ENCODE assay signal across 11 mouse cellular contexts in the genomic region with DNA sequence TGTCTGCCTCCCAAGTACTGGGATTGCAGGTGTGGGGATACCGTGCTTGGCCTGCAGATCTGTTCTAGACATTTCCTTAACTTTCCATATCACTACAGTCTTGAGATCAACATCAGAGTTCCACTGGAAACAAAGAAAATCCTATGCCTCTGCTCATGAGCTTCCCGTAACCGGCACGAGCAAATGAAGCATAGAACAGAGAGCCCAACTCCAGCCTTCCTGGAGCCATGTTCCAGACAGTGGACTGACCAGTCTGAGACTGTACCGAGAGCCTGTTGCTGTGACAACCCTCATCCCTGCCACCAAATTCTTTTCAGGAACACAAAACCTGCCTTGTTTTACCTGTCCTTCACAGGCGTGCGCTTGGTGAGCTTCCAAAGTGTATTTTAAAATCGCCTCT. TPM values are rescaled to one million over a fixed set of nuclear protein-coding genes. Genes with fewer than 3 reads are reported as not detected.
A peak's percentile ranks its signal among the peaks of the same experiment; 100 is the strongest.
DNase-seq lines count a peak whose midpoint lies in the region; ATAC-seq and TF ChIP-seq lines count a peak whose summit lies in the region.
"Had no signal": no experiment of that assay in that cellular context is flagged by ENCODE, and none has a peak within 500 bp of the region (broad histone marks: within the 10 kb centered on the region; RNA-seq: fewer than 3 reads in every experiment).

No protein-coding gene starts in this region.

- DNase-seq in kidney, adult 2 months: no peak
- no peak for DNase-seq in kidney, adult 18-20 months
- DNase-seq in midbrain, embryonic 11.5 days (ENCODE audit: low spot score, missing footprints): no peak
- DNase-seq in urinary bladder, postnatal 36 days (ENCODE audit: low spot score in 2 of 2): no peak
- DNase-seq: adrenal gland, adult 8-10 months; cerebellum, postnatal 36 days had no signal

- no peak for TF ChIP-seq CTCF in kidney, adult 2 months (conservative IDR thresholded peaks at IDR 0.05; ENCODE audit: insufficient read depth, insufficient read length, low read depth, low read length)

- no peaks in the 10 kb centered on the region for H3K27me3 ChIP-seq in kidney, adult 2 months (replicated peaks; ENCODE audit: control insufficient read depth, insufficient read depth, low read length)
- no peaks in the 10 kb centered on the region for H3K27me3 ChIP-seq in midbrain, embryonic 13.5 days
- no peaks in the 10 kb centered on the region for H3K27me3 ChIP-seq in midbrain, embryonic 11.5 days (ENCODE audit: control insufficient read depth, insufficient read depth, low read length)
- no peaks in the 10 kb centered on the region for H3K27me3 ChIP-seq in hindbrain, embryonic 16.5 days (replicated peaks; ENCODE audit: control insufficient read depth, insufficient read depth, low read length)
- no peaks in the 10 kb centered on the region for H3K27me3 ChIP-seq in stomach, embryonic 15.5 days (replicated peaks)
- H3K27me3 ChIP-seq: intestine, embryonic 15.5 days had no signal

- no peaks in the 10 kb centered on the region for H3K36me3 ChIP-seq in kidney, adult 2 months (ENCODE audit: control insufficient read depth, insufficient read depth, low read length)
- 0 out of 2 replicates have a peak, but pooled peaks cover 2% of the 10 kb centered on the region for H3K36me3 ChIP-seq in midbrain, embryonic 13.5 days
- no peaks in the 10 kb centered on the region for H3K36me3 ChIP-seq in midbrain, embryonic 11.5 days (ENCODE audit: control insufficient read depth, insufficient read depth, low read length)
- no peaks in the 10 kb centered on the region for H3K36me3 ChIP-seq in hindbrain, embryonic 16.5 days (ENCODE audit: control insufficient read depth, insufficient read depth, low read length)
- no peaks in the 10 kb centered on the region for H3K36me3 ChIP-seq in stomach, embryonic 15.5 days
- H3K36me3 ChIP-seq: heart, embryonic 13.5 days; intestine, embryonic 15.5 days had no signal

- TF ChIP-seq POLR2A in kidney, adult 2 months (IDR thresholded peaks at IDR 0.05; ENCODE audit: low read depth, low read length): no peak

- no peak overlapping the region for H3K4me3 ChIP-seq in kidney, adult 2 months (ENCODE audit: insufficient read depth, low read depth, low read length)
- no peak overlapping the region for H3K4me3 ChIP-seq in midbrain, embryonic 13.5 days (replicated peaks)
- H3K4me3 ChIP-seq in midbrain, embryonic 11.5 days (ENCODE audit: low read depth, low read length): no peak overlapping the region
- no peak overlapping the region for H3K4me3 ChIP-seq in hindbrain, embryonic 16.5 days (ENCODE audit: low read length)
- no peak overlapping the region for H3K4me3 ChIP-seq in stomach, embryonic 15.5 days (replicated peaks)
- H3K4me3 ChIP-seq: heart, embryonic 13.5 days; intestine, embryonic 15.5 days had no signal

- H3K9ac ChIP-seq in midbrain, embryonic 13.5 days (replicated peaks): no peak overlapping the region
- H3K9ac ChIP-seq in midbrain, embryonic 11.5 days (ENCODE audit: low read length): no peak overlapping the region
- no peak overlapping the region for H3K9ac ChIP-seq in hindbrain, embryonic 16.5 days (ENCODE audit: low read depth, low read length)
- H3K9ac ChIP-seq in stomach, embryonic 15.5 days: no peak overlapping the region
- H3K9ac ChIP-seq: heart, embryonic 13.5 days; intestine, embryonic 15.5 days had no signal

- H3K9me3 ChIP-seq in midbrain, embryonic 13.5 days: no peaks in the 10 kb centered on the region
- H3K9me3 ChIP-seq in midbrain, embryonic 11.5 days (ENCODE audit: control insufficient read depth, low read length): no peaks in the 10 kb centered on the region
- no peaks in the 10 kb centered on the region for H3K9me3 ChIP-seq in hindbrain, embryonic 16.5 days (ENCODE audit: control insufficient read depth, low read length)
- H3K9me3 ChIP-seq in stomach, embryonic 15.5 days: no peaks in the 10 kb centered on the region
- H3K9me3 ChIP-seq: heart, embryonic 13.5 days; intestine, embryonic 15.5 days had no signal

- H3K27ac ChIP-seq in kidney, adult 2 months (ENCODE audit: insufficient read depth, low read depth, low read length): peak overlapping the region; percentile 78
- peak overlapping the region; percentile 47; the same call in 1 of the 2 replicates for H3K27ac ChIP-seq in midbrain, embryonic 13.5 days
- no peak overlapping the region for H3K27ac ChIP-seq in midbrain, embryonic 11.5 days (ENCODE audit: low read depth, low read length)
- H3K27ac ChIP-seq in hindbrain, embryonic 16.5 days (ENCODE audit: low read depth, low read length): peak overlapping the region; percentile 4; the same call in 1 of the 2 replicates
- peak overlapping the region; percentile 77 for H3K27ac ChIP-seq in stomach, embryonic 15.5 days
- H3K27ac ChIP-seq: heart, embryonic 13.5 days; intestine, embryonic 15.5 days had no signal

- ATAC-seq in midbrain, embryonic 13.5 days: no peak
- no peak for ATAC-seq in midbrain, embryonic 11.5 days (ENCODE audit: low FRiP score)
- ATAC-seq in hindbrain, embryonic 16.5 days: peak; percentile 31; the same call in 1 of the 2 replicates
- no peak for ATAC-seq in stomach, embryonic 15.5 days (ENCODE audit: insufficient read depth, low FRiP score, low read depth)

- H3K4me2 ChIP-seq in midbrain, embryonic 13.5 days (replicated peaks): no peak overlapping the region
- H3K4me2 ChIP-seq in midbrain, embryonic 11.5 days: no peak overlapping the region
- H3K4me2 ChIP-seq in hindbrain, embryonic 16.5 days (ENCODE audit: low read length): no peak overlapping the region
- peak overlapping the region; percentile 27; the same call in 1 of the 2 replicates for H3K4me2 ChIP-seq in stomach, embryonic 15.5 days
- H3K4me2 ChIP-seq: heart, embryonic 13.5 days; intestine, embryonic 15.5 days had no signal

- 62% methylated on average over 8 of the region's 8 CpGs for WGBS in kidney, adult 2 months
- 87% methylated on average over 8 of the region's 8 CpGs for WGBS in midbrain, embryonic 13.5 days
- 92% methylated on average over 8 of the region's 8 CpGs for WGBS in midbrain, embryonic 11.5 days
- 74% methylated on average over 8 of the region's 8 CpGs for WGBS in hindbrain, embryonic 16.5 days
- 73% methylated on average over 8 of the region's 8 CpGs for WGBS in stomach, embryonic 15.5 days

- H3K4me1 ChIP-seq in kidney, adult 2 months (ENCODE audit: control insufficient read depth, insufficient read depth, low read length): peaks cover 42% of the 10 kb centered on the region
- peaks cover 40% of the 10 kb centered on the region for H3K4me1 ChIP-seq in midbrain, embryonic 13.5 days (replicated peaks)
- no peaks in the 10 kb centered on the region for H3K4me1 ChIP-seq in midbrain, embryonic 11.5 days (ENCODE audit: control insufficient read depth, insufficient read depth, low read length)
- H3K4me1 ChIP-seq in hindbrain, embryonic 16.5 days (ENCODE audit: control insufficient read depth, insufficient read depth, low read depth, low read length): peaks cover 20% of the 10 kb centered on the region
- peaks cover 39% of the 10 kb centered on the region for H3K4me1 ChIP-seq in stomach, embryonic 15.5 days

RNA-seq across cellular contexts. Expression of gene Lrrc8d, which starts 15.3 kb away (rescaled TPM):
- 34.4 and 35.4 TPM in 2 replicates for polyA plus RNA-seq in kidney, adult 2 months (2012; rRNA removed)
- 30.4 and 32.3 TPM in 2 replicates for polyA plus RNA-seq in midbrain, embryonic 13.5 days (2015; fragmentation: Nextera tagmentation; extraction: Ambion mirVana)
- 24.5 and 28.8 TPM in 2 replicates for polyA plus RNA-seq in midbrain, embryonic 11.5 days (2014; fragmentation: Nextera tagmentation; extraction: Ambion mirVana)
- 19.1 and 33.1 TPM in 2 replicates for polyA plus RNA-seq in hindbrain, embryonic 16.5 days (2015; fragmentation: Nextera tagmentation; extraction: Ambion mirVana)
- 14.1 and 17.9 TPM in 2 replicates for polyA plus RNA-seq in stomach, embryonic 15.5 days (2015; fragmentation: Nextera tagmentation; extraction: Ambion mirVana)
